Mouse (Mus musculus) frontal cortex, postnatal 25 days (tissue): Measurements from ENCODE around the gene Art5.
"Not testable (repeated sequence)": the region's sequence is repeated elsewhere in the genome, so short reads cannot be mapped to it uniquely, and the experiment has no call there.

Experiments
- DNase-seq, 2 experiments: peaks; one replicate each; pipeline ENCODE4 v3.0.0; 2022; ENCODE audit warnings: low spot score in 2 of 2

Gene Art5

GRCm38 (mm10) chr7:102081784-102082183 is 27.5 kb downstream of the Art5 start:
- no peak for DNase-seq

- no peak for DNase-seq
These were observed 29.0 kb downstream of the Art5 start for GRCm38 (mm10) chr7:102080311-102080710.

- DNase-seq: no peak
These were observed 30.8 kb downstream of the Art5 start for GRCm38 (mm10) chr7:102078517-102078916.

GRCm38 (mm10) chr7:102076714-102077296 is 32.5 kb downstream of the Art5 start:
- DNase-seq: no peak

GRCm38 (mm10) chr7:102066363-102066762 is 42.9 kb downstream of the Art5 start:
- DNase-seq: no peak

GRCm38 (mm10) chr7:102065046-102065891 is 44.0 kb downstream of the Art5 start, which contains the start of the genes Rnf121, Xndc1 and Xntrpc:
TSS of gene Rnf121 (minus strand) at chr7:102065469.
TSS of gene Xndc1 (plus strand) at chr7:102065511.
TSS of gene Xntrpc (plus strand) at chr7:102065713.
- peak; percentile 85 to 90 for DNase-seq

GRCm38 (mm10) chr7:102064655-102065045 is 44.6 kb downstream of the Art5 start:
- no peak for DNase-seq

- DNase-seq: no peak
These were observed 45.4 kb downstream of the Art5 start for GRCm38 (mm10) chr7:102063891-102064290.

- no peak for DNase-seq
These were observed 47.1 kb downstream of the Art5 start for GRCm38 (mm10) chr7:102062203-102062602.

GRCm38 (mm10) chr7:102061353-102061752 is 47.9 kb downstream of the Art5 start:
- no peak for DNase-seq

GRCm38 (mm10) chr7:102048524-102048923 is 60.8 kb downstream of the Art5 start:
- DNase-seq: not testable (repeated sequence)
